Mouse (Mus musculus) right cerebral cortex, postnatal 36 days (tissue): ENCODE results near the gene Gabrg2.

Experiments
- DNase-seq, 2 experiments: peaks; one replicate each; pipeline ENCODE4 v3.0.0; 2022; ENCODE audit warnings: low spot score in 2 of 2, mixed read lengths in 1 of 2

Gabrg2 gene

GRCm38 (mm10) chr11:42000190-42001098 is at the start of gene Gabrg2:
Gene Gabrg2 (minus strand): TSS chr11:42000857.
- peak; percentile 8 to 27 for DNase-seq

- no peak for DNase-seq
These were observed 47.5 kb upstream of the Gabrg2 start for GRCm38 (mm10) chr11:42048201-42048600.

- DNase-seq, result peak; percentile 22 to 34
These were observed 1.2 kb downstream of the Gabrg2 start for GRCm38 (mm10) chr11:41999468-41999881.

GRCm38 (mm10) chr11:41980152-41980551 is 20.5 kb downstream of the Gabrg2 start:
- DNase-seq, result no peak

GRCm38 (mm10) chr11:41968595-41968994 is 32.1 kb downstream of the Gabrg2 start:
- DNase-seq, result no peak

GRCm38 (mm10) chr11:41962706-41963105 is 38.0 kb downstream of the Gabrg2 start:
- DNase-seq, result peak; percentile 24 to 29

GRCm38 (mm10) chr11:41953550-41953949 is 47.1 kb downstream of the Gabrg2 start:
- DNase-seq, result no peak

GRCm38 (mm10) chr11:41951898-41952297 is 48.8 kb downstream of the Gabrg2 start:
- no peak for DNase-seq

GRCm38 (mm10) chr11:41945471-41945870 is 55.2 kb downstream of the Gabrg2 start:
- DNase-seq, result no peak

GRCm38 (mm10) chr11:41937979-41938378 is 62.7 kb downstream of the Gabrg2 start:
- no peak for DNase-seq

GRCm38 (mm10) chr11:41918864-41919263 is 81.8 kb downstream of the Gabrg2 start:
- no peak for DNase-seq

GRCm38 (mm10) chr11:41914066-41914465 is 86.6 kb downstream of the Gabrg2 start:
- no peak for DNase-seq

- DNase-seq, result no peak
These were observed 97.0 kb downstream of the Gabrg2 start for GRCm38 (mm10) chr11:41903661-41904060.
